9 mouse cellular contexts compared by ENCODE assay signal in the genomic region with DNA sequence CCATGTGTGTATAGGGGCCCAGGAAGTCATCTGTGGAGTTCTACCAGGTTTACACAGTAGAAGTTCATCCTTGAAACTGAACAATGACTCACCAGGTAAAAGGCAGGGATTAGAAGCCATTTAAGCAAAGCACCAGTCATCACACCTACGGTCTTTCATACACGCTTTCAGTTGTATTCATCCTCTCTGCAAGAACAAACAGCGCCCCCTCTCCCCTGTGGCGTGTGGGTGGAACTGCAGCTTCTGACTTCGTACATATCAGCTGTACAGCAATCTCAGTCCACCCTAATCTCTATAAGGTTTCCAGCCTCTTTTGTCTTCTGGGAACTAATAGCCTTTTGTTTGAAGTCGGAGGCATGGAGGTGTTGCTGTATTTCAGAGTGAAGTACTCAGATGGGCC.
DNase-seq lines count a peak whose midpoint lies in the region; ATAC-seq lines count a peak whose summit lies in the region.
"Had no signal": no experiment of that assay in that cellular context is flagged by ENCODE, and none has a peak within 500 bp of the region (broad histone marks: within the 10 kb centered on the region; RNA-seq: fewer than 3 reads in every experiment).

No protein-coding gene starts in this region.

- WGBS in hindbrain, embryonic 14.5 days: 63% methylated on average over 6 of the region's 6 CpGs
- WGBS in hindbrain, embryonic 12.5 days: 61% methylated on average over 6 of the region's 6 CpGs

- no peak overlapping the region for H3K9ac ChIP-seq in hindbrain, embryonic 14.5 days
- no peak overlapping the region for H3K9ac ChIP-seq in hindbrain, embryonic 12.5 days
- H3K9ac ChIP-seq: liver, embryonic 13.5 days had no signal

- H3K4me1 ChIP-seq in hindbrain, embryonic 14.5 days (replicated peaks; ENCODE audit: control insufficient read depth, insufficient read depth, low read length): no peaks in the 10 kb centered on the region
- H3K4me1 ChIP-seq in hindbrain, embryonic 12.5 days: no peaks in the 10 kb centered on the region
- H3K4me1 ChIP-seq: liver, embryonic 13.5 days had no signal

- intact Hi-C loops in gastrocnemius, postnatal 36 days (cut with DNase I): no loop called here

- H3K9me3 ChIP-seq in hindbrain, embryonic 14.5 days (ENCODE audit: control insufficient read depth, low read length): no peaks in the 10 kb centered on the region
- H3K9me3 ChIP-seq in hindbrain, embryonic 12.5 days (replicated peaks): no peaks in the 10 kb centered on the region
- H3K9me3 ChIP-seq: liver, embryonic 13.5 days had no signal

- ATAC-seq in hindbrain, embryonic 14.5 days (ENCODE audit: low FRiP score): no peak
- ATAC-seq in hindbrain, embryonic 12.5 days (ENCODE audit: low FRiP score): no peak

- no peaks in the 10 kb centered on the region for H3K27me3 ChIP-seq in hindbrain, embryonic 14.5 days (ENCODE audit: control insufficient read depth, insufficient read depth, low read length)
- no peaks in the 10 kb centered on the region for H3K27me3 ChIP-seq in hindbrain, embryonic 12.5 days
- H3K27me3 ChIP-seq: liver, embryonic 13.5 days had no signal

- no peaks in the 10 kb centered on the region for H3K36me3 ChIP-seq in hindbrain, embryonic 14.5 days (replicated peaks; ENCODE audit: control insufficient read depth, insufficient read depth)
- no peaks in the 10 kb centered on the region for H3K36me3 ChIP-seq in hindbrain, embryonic 12.5 days
- H3K36me3 ChIP-seq: liver, embryonic 13.5 days had no signal

- peak; percentile 55 for DNase-seq in hindbrain, embryonic 14.5 days (ENCODE audit: low spot score)
- peak; percentile 63 for DNase-seq in CD4-positive helper T cell, adult 2 months (ENCODE audit: low read depth, low spot score)
- peak; percentile 28 for DNase-seq in NIH3T3 (ENCODE audit: low read depth)
- DNase-seq in embryo, embryonic 11 days: peak; percentile 52
- peak; percentile 52 for DNase-seq in mesoderm, embryonic 11.5 days (ENCODE audit: low read depth, low spot score)
- peak; percentile 39 to 52 for DNase-seq in thymus, adult 18-20 months
- no peak for DNase-seq in gastrocnemius, postnatal 36 days
- DNase-seq: liver, embryonic 13.5 days had no signal

- no peak overlapping the region for H3K4me2 ChIP-seq in hindbrain, embryonic 14.5 days (replicated peaks)
- H3K4me2 ChIP-seq in hindbrain, embryonic 12.5 days (replicated peaks): no peak overlapping the region
- H3K4me2 ChIP-seq: liver, embryonic 13.5 days had no signal

- no peak overlapping the region for H3K4me3 ChIP-seq in hindbrain, embryonic 14.5 days (replicated peaks; ENCODE audit: low read length)
- H3K4me3 ChIP-seq in hindbrain, embryonic 12.5 days: no peak overlapping the region
- H3K4me3 ChIP-seq: liver, embryonic 13.5 days had no signal

- H3K27ac ChIP-seq in hindbrain, embryonic 14.5 days: no peak overlapping the region
- H3K27ac ChIP-seq in hindbrain, embryonic 12.5 days: no peak overlapping the region
- H3K27ac ChIP-seq: liver, embryonic 13.5 days had no signal

Comparison
In these comparisons a context has a peak if more than half of its experiments do, and no peak if none do; other contexts are left out.
1. DNase-seq: peak in hindbrain, embryonic 14.5 days (single experiment), CD4-positive helper T cell, adult 2 months (single experiment), NIH3T3 (single experiment), embryo, embryonic 11 days (single experiment), mesoderm, embryonic 11.5 days (single experiment) and thymus, adult 18-20 months (2 of 2); none in gastrocnemius, postnatal 36 days (0 of 2).